Mouse (Mus musculus) T-helper 17 cell (primary cell): Measurements from ENCODE around the gene Cep250.

Experiments used
- in situ Hi-C, 2 experiments: fragments of 300-600 bp; cut with MboI, MseI; formaldehyde crosslinking; loops; 1 replicate in 1 of 2; 2 replicates in 1 of 2; pipeline ENCODE4 v1.15.1; 2025; ENCODE audit warnings: high pct_unique_total_duplicates in 2 of 2

Cep250 gene

DNA sequence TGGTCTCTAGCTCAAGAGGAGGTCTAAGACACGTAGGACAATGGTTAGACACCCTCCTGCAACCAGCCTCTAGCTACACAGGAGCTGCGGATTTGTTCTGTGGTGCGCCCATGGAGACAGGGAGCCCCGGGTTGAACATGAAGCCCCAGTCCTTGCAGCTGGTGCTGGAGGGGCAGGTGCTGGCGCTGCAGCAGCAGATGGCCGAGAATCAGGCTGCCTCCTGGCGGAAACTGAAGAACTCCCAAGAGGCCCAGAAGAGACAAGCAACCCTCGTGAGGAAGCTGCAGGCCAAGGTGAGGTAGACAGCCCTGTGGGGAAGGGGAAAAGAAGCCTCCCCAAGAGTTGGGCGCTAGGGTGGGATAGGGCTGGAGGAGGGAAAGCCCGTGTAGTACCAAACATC lies 5.6 kb downstream of the Cep250 start:
- in situ Hi-C loops: no loop called here

DNA sequence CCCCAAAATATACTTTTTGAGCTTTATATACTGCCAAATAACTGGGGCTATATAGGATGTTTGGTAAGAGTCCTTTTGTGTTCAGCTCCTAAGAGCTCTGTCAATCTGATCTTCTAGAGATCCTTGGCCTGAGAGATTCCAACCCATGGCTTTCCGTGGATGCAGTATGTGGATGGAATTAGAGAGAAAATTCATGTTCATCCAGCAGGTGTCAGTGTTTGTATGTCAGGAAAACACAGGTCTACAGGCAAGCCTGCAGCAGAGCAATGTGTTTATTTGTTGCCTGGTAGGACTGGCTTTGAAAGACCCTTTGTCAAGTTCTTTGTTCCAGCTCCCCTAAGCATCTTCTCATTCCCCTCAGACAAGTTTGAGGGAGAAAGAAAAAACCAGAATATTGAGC lies 6.7 kb downstream of the Cep250 start:
- in situ Hi-C loops: no loop called here

DNA sequence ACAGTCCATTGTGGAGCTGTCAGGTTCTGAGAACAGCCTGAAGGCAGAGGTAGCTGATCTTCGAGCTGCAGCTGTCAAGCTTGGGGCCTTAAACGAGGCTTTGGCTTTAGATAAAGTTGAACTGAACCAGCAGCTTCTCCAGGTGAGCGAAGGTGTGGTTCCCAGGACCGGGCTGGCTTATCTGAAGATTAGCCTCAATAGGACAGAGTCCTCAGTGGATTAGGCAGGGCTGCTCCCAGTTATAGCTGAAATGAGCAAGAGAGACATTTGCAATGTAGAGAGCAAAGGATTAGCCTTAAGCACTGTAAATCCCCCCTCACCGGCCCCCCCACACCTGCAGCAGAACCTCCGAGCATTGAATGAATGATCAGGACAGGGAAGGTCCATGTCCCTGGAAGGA lies 17.1 kb downstream of the Cep250 start:
- in situ Hi-C loops: no loop called here

DNA sequence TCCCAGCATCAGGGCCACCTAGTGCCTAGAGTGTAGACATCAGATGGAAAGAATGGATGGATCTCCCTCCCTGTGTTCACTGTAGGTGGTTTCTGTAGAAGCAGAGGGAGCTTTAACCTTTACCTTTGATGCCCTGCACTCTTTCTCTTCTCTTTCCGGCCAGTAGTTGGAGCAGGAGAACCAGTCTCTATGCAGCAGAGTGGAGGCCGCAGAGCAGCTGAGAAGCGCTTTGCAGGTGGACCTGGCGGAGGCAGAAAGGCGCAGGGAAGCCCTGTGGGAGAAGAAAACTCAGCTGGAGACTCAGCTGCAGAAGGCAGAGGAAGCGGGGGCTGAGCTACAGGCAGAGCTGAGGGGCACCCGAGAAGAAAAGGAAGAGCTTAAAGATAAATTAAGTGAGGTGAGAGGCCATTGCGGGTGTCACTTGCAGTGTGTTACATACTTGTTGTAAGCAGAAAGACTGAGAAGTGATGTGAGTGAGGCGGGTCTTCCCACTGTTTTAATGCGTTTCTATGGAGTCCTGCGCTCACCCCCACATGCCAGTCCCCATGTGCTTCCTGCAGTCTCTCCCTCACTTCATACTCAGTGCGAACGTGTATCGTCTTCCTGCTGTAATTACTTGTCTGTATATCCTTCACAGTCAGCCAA lies 18.0 kb downstream of the Cep250 start:
- in situ Hi-C loops: no loop called here

DNA sequence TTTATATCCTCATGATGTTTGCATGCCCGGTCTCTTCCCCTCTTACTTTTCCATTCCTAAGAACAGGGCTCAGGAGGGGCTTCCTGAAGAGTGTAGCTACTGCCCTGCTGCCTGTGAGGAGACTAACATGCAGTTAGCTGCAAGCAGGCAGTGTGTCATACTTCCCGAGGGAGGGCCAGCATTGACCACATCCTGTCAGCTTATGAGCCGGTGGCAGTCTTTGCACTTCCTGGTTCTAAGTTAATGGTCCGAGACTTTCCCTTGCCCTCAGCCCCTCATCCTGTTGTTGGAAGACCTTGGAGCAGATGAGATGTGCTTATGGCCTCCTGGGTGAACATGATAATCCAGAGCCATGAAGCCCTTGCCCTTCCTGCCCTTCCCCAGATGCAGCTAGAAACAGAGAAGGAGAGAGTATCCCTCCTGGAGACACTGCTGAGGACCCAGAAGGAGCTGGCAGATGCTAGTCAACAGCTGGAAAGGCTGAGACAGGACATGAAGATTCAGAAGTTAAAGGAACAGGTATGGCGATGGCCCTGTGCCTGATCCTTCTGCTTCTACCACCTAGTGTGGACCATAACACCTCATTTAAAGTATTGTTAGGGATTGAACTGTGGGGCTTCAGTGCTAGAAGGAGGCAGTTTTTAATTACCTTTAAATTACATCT lies 23.2 kb downstream of the Cep250 start:
- in situ Hi-C loops: no loop called here

DNA sequence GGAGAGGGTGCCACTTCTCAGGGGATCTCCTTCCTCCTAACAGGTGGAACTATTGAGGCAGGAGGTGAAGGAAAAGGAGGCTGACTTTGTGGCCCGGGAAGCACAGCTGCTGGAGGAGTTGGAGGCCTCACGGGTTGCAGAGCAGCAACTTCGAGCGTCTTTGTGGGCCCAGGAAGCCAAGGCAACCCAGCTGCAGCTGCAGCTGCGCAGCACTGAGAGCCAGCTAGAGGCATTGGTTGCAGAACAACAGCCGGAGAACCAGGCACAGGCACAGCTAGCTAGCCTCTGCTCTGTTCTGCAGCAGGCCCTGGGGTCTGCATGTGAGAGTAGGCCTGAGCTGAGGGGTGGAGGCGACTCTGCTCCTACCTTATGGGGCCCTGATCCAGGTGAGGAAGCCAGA lies 29.5 kb downstream of the Cep250 start:
- in situ Hi-C loops: no loop called here

DNA sequence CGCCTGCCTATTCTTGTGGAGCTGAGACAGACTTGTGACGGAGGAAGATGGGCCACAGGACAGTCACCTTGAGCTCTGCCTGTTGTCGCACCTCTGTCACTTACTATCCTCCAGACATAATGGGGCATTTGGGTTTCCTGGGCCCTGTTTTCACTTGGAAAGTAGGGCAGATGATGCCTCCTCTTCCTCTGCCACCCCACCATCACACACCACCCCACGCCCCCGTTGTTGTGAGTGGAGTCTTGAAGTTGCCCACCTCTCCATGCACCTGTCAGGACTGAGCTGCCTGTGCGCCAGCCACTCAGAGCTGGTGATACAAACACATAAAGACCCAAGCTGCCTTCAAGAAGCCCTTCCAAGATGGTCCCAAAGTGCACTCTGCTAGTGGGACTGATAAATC lies 30.9 kb downstream of the Cep250 start:
- in situ Hi-C loops: no loop called here

DNA sequence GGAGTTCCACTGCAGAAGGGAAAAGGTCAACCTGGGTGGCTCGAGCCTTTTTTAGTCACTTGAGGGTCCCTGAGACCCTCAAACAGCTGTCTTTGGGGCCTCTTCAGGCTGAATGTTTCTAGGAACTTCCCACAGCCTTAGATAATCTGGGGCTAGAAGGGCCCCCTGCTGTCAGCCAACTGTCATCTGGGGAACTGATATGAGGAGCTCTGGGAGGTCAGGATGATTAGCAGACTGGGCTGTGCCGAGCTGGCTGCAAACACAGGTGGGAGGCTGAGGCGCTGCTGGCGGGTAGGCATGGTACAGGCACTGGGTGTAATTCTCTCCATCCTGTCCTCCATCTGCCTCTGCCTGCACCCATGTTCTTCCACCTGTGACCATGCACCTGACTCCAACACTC lies 32.8 kb downstream of the Cep250 start:
- in situ Hi-C loops: no loop called here

DNA sequence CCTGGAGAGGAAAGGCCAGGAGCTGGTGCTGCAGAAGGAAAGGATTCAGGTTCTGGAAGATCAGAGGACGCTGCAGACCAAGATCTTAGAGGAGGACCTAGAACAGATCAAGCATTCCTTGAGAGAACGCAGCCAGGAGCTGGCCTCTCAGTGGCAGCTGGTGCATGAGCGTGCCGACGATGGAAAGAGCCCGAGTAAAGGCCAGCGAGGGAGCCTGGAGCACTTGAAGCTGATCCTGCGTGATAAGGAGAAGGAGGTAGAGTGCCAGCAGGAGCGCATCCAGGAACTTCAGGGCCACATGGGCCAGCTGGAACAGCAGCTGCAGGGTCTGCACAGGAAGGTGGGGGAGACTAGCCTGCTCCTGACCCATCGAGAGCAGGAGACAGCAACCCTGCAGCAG lies 34.9 kb downstream of the Cep250 start:
- in situ Hi-C loops: no loop called here

DNA sequence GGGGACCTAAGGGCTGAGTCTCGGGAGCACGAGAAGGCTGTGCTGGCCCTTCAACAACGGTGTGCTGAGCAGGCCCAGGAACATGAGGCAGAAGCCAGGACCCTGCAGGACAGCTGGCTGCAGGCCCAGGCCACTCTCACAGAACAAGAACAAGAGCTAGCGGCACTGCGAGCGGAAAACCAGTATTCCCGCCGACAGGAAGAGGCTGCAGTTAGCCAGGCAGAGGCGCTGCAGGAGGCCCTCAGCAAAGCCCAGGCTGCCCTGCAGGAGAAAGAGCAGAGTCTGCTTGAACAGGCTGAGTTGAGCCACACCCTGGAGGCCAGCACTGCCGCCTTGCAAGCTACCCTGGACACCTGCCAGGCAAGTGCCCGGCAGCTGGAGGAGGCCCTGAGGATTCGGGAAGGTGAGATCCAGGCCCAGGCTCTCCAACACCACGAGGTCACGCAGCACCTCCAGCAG lies 35.6 kb downstream of the Cep250 start:
- in situ Hi-C loops: no loop called here

DNA sequence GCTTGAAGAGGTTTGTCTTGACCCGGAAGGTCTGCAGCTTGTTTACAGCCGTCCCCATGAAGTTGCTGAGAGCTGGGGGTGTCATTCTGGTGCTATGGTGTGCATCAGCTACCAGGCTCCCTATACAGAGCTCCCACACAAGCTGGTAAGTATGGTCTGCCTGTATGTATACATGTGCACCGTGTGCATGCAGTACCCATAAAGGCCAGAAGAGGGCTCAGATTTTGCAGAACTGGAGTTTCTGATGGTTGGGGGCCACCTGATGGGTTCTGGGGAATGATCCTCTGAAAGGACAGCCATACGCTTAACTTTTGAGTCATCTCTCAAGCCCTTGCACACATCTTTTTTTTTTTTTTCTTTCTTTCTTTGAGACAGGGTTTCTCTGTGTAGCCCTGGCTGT lies 49.1 kb downstream of the Cep250 start:
- in situ Hi-C loops: no loop called here

DNA sequence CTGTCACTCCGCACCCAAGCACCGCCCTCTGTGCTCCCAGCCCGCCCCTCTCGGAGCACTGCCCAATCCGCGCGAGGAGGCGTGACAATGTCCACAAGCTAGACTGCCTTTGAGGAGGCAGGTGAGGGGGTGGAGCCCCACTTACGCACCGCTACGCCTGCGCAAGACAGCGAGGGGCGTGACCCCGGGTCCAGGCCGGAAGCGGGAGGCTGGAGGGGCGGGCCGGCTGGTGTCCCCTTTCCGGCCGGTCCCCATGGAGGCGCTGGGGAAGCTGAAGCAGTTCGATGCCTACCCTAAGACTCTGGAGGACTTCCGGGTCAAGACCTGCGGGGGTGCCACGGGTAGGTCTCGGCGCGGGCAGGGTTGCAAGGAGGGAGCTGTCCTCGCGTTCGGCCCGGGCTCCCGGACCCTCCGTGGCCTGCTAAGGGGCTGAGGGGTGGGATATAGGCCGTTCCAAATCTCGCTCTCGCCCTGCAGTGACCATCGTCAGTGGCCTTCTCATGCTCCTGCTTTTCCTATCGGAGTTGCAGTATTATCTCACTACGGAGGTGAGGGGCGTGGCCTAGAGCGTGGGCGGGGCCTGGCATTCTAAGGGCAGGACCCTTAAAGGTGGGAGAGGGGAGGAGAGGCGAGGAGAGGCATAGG lies 51.8 kb downstream of the Cep250 start, which contains the start of the genes 6430550D23Rik and Ergic3:
6430550D23Rik (minus strand) TSS at position 90 of the 645 bp plus-strand sequence.
Ergic3 (plus strand) TSS at position 158 of the 645 bp plus-strand sequence.
- in situ Hi-C loops: no loop called here

DNA sequence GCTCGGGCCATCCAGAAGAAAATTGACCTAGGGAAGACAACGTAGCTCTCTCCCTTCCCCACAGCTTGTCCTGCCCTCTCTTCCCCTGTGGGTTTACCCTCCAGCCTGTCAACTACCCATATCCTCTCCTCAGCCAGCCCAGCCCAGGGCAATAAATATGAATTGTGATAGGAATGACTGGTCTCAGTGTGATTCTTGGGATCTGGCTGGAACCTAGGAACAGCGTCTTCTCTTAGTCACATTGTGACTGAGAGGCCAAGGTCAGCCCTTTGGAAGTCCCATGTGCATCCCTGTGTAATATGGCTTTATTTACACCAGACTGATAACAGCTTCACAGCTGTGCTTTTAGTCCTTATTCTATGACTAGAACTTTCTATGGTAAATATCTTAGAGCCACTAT lies 61.8 kb downstream of the Cep250 start:
- in situ Hi-C loops: no loop called here

DNA sequence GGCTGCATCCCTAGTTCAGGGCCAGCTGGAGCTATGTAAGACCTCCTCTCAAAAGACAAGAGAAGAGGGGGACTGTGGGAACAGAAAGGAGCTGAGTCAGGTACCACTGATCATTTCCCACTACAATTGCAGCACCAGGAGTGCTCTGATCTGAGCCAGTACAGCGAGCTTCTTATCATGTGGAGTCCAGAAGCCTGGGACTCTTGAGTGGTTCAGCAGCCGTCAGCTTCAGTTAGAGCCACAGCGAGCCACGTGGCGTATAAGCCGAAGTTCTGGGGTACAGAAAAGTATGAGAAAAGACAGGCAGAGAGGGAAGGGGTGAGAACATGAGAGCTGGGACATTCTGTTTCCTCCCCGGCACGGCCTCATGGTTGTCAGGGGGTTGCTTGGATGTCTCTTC lies 65.0 kb downstream of the Cep250 start:
- in situ Hi-C loops: no loop called here

DNA sequence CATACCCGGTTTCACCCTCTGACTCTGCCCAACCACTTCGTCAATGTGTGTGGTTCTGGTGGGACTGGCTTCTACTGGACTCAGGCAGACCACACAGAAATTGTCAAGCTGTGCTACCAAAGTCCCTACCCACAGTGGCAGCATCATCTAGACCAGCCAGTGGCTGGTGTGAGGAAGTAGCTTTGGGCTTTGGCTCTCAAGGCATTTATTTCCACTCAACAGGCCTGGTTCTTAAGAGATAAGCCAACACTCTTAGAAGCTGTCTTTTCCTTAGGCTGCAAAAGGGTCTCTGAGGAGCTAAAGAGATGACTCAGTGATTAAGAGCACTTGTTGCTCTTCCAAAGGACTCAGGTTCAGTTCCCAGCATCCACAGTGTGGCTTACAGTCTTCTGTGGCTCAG lies 65.5 kb downstream of the Cep250 start:
- in situ Hi-C loops: no loop called here

DNA sequence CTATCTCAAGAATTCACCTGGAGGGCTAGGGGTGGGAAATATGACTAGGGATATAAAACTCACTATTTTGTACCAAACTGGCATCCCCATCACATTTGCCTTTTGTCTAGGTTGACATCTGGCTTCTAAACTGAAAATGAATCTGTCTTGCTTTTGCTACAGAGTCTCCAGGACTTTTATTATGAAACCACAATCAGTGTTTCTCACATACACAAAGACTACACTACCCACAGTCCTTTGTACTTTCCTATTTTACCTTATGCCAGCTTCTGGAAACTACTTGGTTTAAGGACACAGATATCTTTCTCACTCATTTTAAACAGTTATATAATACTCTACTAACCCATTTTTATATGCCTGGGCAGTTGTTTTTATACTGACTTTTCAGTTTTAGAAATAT lies 69.2 kb downstream of the Cep250 start:
- in situ Hi-C loops: no loop called here

DNA sequence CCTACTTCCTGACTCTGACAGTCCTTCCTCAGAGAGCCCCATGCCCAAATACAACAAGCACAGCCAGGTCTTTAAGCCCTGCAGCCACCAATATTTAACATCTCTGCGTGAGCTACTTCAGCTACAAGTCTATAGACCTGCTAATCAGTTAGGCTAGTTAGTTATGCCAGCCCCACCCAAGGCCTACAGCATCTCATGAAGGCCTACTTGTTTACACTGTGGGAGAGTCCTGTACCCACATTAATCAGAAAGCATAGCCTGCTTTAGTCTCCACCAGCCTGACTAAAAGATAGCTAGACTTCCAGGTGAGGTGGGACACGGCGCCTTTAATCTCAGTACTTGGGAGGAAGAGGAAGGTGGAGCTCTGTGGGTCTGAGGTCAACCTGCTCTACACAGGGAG lies 83.1 kb downstream of the Cep250 start:
- in situ Hi-C loops: loop anchor here in 1 of 2 experiments (10.0 kb wide), 1 partner anchor 1405 kb away; no protein-coding TSS in a partner anchor

DNA sequence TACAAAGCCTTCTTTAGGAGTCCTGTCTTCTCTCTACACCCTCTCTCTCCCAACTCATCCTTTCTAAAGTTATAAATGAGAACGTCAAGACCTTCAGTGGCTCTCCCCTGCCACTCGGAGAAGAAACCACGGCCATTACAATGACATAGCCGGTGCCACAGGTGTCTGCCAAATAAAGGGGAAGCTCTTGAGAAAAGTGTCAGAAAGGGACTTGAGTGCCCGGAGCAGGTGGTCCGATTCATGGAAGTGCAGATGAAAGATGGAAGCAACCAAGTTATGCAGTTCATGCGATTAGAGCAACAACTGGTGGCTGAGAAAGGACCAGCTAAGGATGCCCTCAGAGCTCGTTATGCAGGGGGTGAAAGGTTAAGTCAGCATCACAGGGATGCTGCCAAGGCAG lies 86.6 kb downstream of the Cep250 start:
- in situ Hi-C loops: loop anchor here (10.0 kb wide), 2 partner anchors 1032 to 1068 kb away; partner anchors contain the start of gene Soga1 (in 1 of the 2)

DNA sequence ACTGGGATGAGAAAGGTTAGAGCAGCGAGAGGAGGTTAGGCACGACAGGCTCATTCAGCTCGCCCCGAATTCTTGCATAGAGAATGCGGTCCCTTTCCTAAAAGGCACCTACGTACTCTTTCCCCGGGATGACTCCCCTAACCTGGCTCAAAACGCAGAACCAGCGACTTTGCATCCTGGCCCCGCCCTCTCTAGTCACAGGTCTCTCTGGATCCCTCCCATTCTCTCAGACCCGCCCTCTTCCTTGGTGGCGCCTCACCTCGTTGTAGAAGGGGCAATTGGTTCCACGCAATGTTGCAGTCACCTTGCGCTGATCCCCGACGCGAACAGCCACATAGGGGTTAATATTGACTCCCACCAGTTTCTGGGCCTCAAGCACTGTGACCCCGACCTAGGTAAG lies 91.7 kb downstream of the Cep250 start:
- in situ Hi-C loops: loop anchor here (10.0 kb wide), 2 partner anchors 1027 to 1073 kb away; partner anchors contain the start of gene Soga1 (in 1 of the 2)
